Mouse (Mus musculus) cortical plate, adult 2 months (tissue): ENCODE results near the gene Disp1.

Source experiments
- CTCF ChIP-seq: fragments of 200-500 bp; IDR thresholded peaks from 2 replicates; pipeline ENCODE4 v1.5.1; 2011; ENCODE audit warnings: mild to moderate bottlenecking, control low read depth, low read length; ENCODE audit not compliant: insufficient read depth; ENCODE audit errors: extremely low read depth
- POLR2A ChIP-seq: fragments of 200-500 bp; IDR thresholded peaks from 2 replicates; pipeline ENCODE4 v1.6.1; 2011; ENCODE audit warnings: mild to moderate bottlenecking, low read length, control low read depth; ENCODE audit not compliant: insufficient read depth; ENCODE audit errors: extremely low read depth

GRCm38 (mm10) chr1:183189014-183189662, 32.2 kb downstream of the Disp1 start:
- no peak for TF ChIP-seq POLR2A
- TF ChIP-seq CTCF, result no peak
